Mouse (Mus musculus) kidney, adult 2 months (tissue): Measurements from ENCODE around the gene Klhl3.

Experiments used
- CTCF ChIP-seq: fragments of 200-500 bp; conservative IDR thresholded peaks from 2 replicates; pipeline ENCODE4 v1.5.1; 2011; ENCODE audit warnings: low read depth, mild to moderate bottlenecking, control low read depth, low read length, moderate library complexity, mixed read lengths; ENCODE audit not compliant: insufficient read depth, insufficient read length
- POLR2A ChIP-seq: fragments of 200-500 bp; IDR thresholded peaks from one replicate; pipeline ENCODE4 v1.6.1; 2011; ENCODE audit warnings: low read depth, low read length, control low read depth

GRCm38 (mm10) chr13:58074881-58075280 lies 38.5 kb downstream of the Klhl3 start:
- TF ChIP-seq POLR2A (no peak), CTCF (no peak)
